Mouse (Mus musculus): ENCODE results near the gene Wbp1l.

DNA sequence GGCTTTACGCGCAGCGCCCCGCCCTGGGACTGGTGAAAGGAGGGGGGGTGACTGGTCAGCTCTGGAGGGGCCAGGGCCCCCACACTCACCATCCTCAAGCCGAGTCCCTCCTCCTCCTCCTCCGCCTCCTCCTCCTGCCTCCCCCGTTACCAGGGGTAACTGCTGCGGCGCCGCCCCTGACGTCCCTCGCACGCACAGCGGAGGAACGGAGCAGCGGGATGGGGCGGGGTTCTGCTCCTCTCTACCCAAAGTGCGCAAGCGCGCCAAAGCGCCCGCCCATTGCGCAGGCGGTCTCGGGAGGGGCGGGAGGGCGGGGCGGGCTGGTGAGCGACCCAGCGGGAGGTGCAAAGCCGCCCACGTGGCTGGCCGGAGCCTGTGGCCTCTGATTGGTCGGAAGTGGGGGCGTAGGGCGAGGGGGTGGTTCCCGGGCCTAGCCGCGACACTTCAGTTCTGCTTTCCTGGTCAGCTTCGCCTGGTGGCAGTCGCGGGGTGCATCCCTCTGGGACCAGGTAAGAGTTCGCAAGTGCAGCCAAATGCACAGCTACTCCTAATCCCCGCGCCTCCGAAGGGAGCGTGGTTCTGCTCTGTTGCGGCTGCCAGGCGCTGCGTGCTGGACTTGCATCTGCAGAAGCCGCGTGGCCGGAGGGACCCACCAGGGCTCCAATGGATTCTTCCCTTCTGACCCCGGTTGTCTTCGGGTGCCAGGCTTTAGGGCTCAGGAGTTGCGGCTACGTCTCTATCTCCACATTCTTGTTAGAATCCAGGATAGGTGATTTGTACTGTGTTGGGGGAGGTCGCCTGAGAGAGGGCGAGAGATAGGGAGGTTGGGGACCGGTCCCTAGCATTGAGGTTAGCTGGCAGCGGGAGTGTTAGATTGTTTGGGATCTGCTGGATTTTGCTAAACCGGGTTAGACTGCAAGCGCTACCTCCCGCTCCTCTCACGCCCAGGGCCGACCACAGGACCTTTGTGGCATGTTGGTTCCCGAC, 25.6 kb upstream of the Wbp1l start, which contains the start of the genes Arl3 and Sfxn2:
- TF ChIP-seq CTCF (IDR thresholded peaks at IDR 0.05; ENCODE audit: control insufficient read depth, insufficient read depth, insufficient read length), result no peak
- no peak for TF ChIP-seq CEBPB (IDR thresholded peaks at IDR 0.05; ENCODE audit: low read depth)

All from C2C12 (cell line).